Mouse (Mus musculus): ENCODE measurements around the gene 2200002D01Rik. TPM values are rescaled to one million over a fixed set of nuclear protein-coding genes. Genes with fewer than 3 reads are reported as not detected.

2200002D01Rik gene
- polyA plus RNA-seq, 1 experiment = 7.2 TPM

GRCm38 (mm10) chr7:29277510-29277909 lies 29.2 kb upstream of the 2200002D01Rik start:
- 65% methylated on average over 4 of the region's 4 CpGs for WGBS
- no peak for DNase-seq
- Histone ChIP-seq H3K36me3 (ENCODE audit: control insufficient read depth, insufficient read depth, low read length) (no peaks in the 10 kb centered on the region), H3K27me3 (replicated peaks; ENCODE audit: control insufficient read depth, insufficient read depth, low read length) (no peaks in the 10 kb centered on the region), H3K27ac (ENCODE audit: insufficient read depth, low read depth, low read length) (peak overlapping the region; percentile 75), H3K4me1 (ENCODE audit: control insufficient read depth, insufficient read depth, low read length) (peaks cover 32% of the 10 kb centered on the region), H3K4me3 (ENCODE audit: insufficient read depth, low read depth, low read length) (no peak overlapping the region)
- TF ChIP-seq POLR2A (IDR thresholded peaks at IDR 0.05; ENCODE audit: low read depth, low read length) = no peak
- TF ChIP-seq CTCF (conservative IDR thresholded peaks at IDR 0.05; ENCODE audit: insufficient read depth, insufficient read length, low read depth, low read length) = no peak

DNA sequence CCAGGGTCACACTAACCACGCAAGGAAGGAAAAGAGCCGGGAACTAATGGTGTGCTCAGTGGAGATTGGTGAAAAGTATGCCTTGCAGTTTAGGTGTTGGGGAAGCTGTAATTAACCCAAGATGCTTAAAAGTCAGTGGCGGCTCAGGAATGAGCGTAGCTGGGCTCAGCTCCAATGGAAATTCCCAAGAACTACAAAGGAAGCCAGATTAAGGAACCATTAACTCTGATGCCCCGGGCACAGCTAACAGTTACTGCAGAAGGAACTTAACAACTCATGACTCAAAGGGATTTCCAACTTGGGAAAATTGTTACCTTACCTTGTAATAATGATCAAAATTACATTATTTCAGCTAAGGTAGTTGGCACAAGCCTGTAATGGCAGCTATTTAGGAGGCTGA lies 28.4 kb upstream of the 2200002D01Rik start:
- peak; percentile 92 for DNase-seq
- H3K36me3 ChIP-seq (ENCODE audit: control insufficient read depth, insufficient read depth, low read length) = no peaks in the 10 kb centered on the region
- WGBS = 10% methylated on average over 5 of the region's 5 CpGs
- TF ChIP-seq POLR2A (IDR thresholded peaks at IDR 0.05; ENCODE audit: low read depth, low read length) = no peak
- no peak for TF ChIP-seq CTCF (conservative IDR thresholded peaks at IDR 0.05; ENCODE audit: insufficient read depth, insufficient read length, low read depth, low read length)
- H3K4me3 ChIP-seq (ENCODE audit: insufficient read depth, low read depth, low read length) = no peak overlapping the region
- H3K27ac ChIP-seq (ENCODE audit: insufficient read depth, low read depth, low read length) = peak overlapping the region; percentile 75
- no peaks in the 10 kb centered on the region for H3K27me3 ChIP-seq (replicated peaks; ENCODE audit: control insufficient read depth, insufficient read depth, low read length)
- peaks cover 32% of the 10 kb centered on the region for H3K4me1 ChIP-seq (ENCODE audit: control insufficient read depth, insufficient read depth, low read length)

DNA sequence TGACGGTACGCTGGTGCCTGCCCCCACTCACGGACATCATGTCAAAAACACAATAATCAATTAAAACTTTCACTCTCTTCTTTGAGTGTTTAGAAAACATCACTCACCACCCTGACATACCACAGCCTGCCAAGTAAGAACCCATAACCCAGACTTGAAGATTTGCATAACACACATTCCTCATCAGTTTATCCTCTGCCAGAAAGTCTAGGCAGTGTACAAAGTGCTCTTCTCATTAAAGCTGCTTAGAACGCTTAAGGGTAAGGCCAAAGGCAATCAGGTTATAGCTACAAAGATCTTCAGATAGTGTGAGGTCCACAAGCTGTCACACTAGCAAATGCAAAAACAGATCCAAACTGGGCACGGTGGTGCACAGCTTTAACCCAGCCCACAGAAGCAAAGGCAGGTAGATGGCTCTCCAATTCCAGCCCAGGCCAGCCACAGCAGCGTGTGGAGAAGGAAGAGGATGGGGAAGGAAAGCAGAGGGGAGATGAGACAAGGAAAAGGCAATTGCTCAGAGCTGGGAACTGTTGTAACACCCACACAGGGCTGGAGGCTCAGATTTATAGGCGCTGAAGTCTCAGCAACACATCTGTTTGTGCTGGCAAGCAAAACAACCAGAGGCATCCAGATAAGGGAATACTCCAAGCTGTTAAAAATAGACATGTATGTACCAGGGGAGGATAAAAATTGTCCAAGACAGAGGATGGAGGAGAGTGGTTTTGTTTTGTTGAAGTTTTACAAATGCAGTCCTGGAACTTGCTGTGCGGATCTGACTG lies 23.6 kb upstream of the 2200002D01Rik start:
- DNase-seq = peak; percentile 70
- Histone ChIP-seq H3K4me1 (ENCODE audit: control insufficient read depth, insufficient read depth, low read length) (peaks cover 33% of the 10 kb centered on the region), H3K36me3 (ENCODE audit: control insufficient read depth, insufficient read depth, low read length) (no peaks in the 10 kb centered on the region), H3K4me3 (ENCODE audit: insufficient read depth, low read depth, low read length) (no peak overlapping the region), H3K27me3 (replicated peaks; ENCODE audit: control insufficient read depth, insufficient read depth, low read length) (no peaks in the 10 kb centered on the region), H3K27ac (ENCODE audit: insufficient read depth, low read depth, low read length) (peak overlapping the region; percentile 66)
- no peak for TF ChIP-seq POLR2A (IDR thresholded peaks at IDR 0.05; ENCODE audit: low read depth, low read length)
- TF ChIP-seq CTCF (conservative IDR thresholded peaks at IDR 0.05; ENCODE audit: insufficient read depth, insufficient read length, low read depth, low read length) = no peak
- 38% methylated on average over 8 of the region's 8 CpGs for WGBS

DNA sequence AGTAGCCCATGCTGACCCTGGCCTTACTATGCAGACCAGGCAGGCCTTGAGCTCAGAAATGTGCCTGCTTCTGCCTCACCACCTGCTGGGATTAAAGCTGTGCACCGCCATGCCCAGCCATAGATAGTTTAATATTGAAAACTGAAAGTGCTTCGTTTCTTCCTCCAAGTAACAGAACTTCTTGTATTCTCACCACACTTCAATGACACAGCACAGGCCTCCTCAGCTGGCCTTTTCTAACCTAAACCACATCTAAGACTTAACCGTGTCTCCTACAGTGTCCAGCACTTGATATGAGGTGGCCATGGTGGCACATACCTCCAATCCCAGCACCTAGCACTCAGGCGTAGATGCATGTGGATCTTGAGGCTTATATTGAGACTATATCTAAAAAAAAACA lies 22.2 kb upstream of the 2200002D01Rik start:
- no peak for TF ChIP-seq CTCF (conservative IDR thresholded peaks at IDR 0.05; ENCODE audit: insufficient read depth, insufficient read length, low read depth, low read length)
- TF ChIP-seq POLR2A (IDR thresholded peaks at IDR 0.05; ENCODE audit: low read depth, low read length) = no peak
- no peaks in the 10 kb centered on the region for H3K36me3 ChIP-seq (ENCODE audit: control insufficient read depth, insufficient read depth, low read length)
- H3K4me3 ChIP-seq (ENCODE audit: insufficient read depth, low read depth, low read length) = no peak overlapping the region
- H3K4me1 ChIP-seq (ENCODE audit: control insufficient read depth, insufficient read depth, low read length) = peaks cover 34% of the 10 kb centered on the region
- H3K27me3 ChIP-seq (replicated peaks; ENCODE audit: control insufficient read depth, insufficient read depth, low read length) = no peaks in the 10 kb centered on the region
- no peak for DNase-seq
- WGBS = 80% methylated on average over 4 of the region's 4 CpGs
- H3K27ac ChIP-seq (ENCODE audit: insufficient read depth, low read depth, low read length) = peak overlapping the region; percentile 41; the same call in 1 of the 2 replicates

- Histone ChIP-seq H3K27ac (ENCODE audit: insufficient read depth, low read depth, low read length) (peak overlapping the region; percentile 40; the same call in 1 of the 2 replicates), H3K4me3 (ENCODE audit: insufficient read depth, low read depth, low read length) (no peak overlapping the region), H3K4me1 (ENCODE audit: control insufficient read depth, insufficient read depth, low read length) (peaks cover 56% of the 10 kb centered on the region), H3K36me3 (ENCODE audit: control insufficient read depth, insufficient read depth, low read length) (no peaks in the 10 kb centered on the region), H3K27me3 (replicated peaks; ENCODE audit: control insufficient read depth, insufficient read depth, low read length) (no peaks in the 10 kb centered on the region)
- peak; percentile 91 for DNase-seq
- TF ChIP-seq CTCF (conservative IDR thresholded peaks at IDR 0.05; ENCODE audit: insufficient read depth, insufficient read length, low read depth, low read length) (no peak), POLR2A (IDR thresholded peaks at IDR 0.05; ENCODE audit: low read depth, low read length) (no peak)
- WGBS = 38% methylated on average over 4 of the region's 4 CpGs
Observed at GRCm38 (mm10) chr7:29266931-29267330, 18.7 kb upstream of the 2200002D01Rik start.

DNA sequence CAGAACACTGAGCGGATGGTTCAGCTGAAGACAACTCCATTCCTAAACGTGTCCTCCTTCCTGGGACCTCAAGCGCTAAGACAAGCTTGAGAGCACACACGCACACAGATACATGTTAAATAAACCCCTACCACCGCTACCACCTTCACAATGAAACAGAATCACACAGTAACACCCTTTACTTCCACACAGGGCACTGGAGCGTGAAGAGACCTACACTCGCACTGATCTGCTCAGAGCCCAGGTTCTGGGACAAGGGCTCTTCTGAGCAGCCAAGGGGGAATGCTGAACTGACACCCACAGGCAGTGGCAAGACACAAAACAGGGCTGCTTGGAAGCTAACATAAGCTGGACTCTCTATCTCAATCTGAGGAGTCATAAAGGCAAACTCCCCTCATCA lies 17.4 kb upstream of the 2200002D01Rik start:
- TF ChIP-seq POLR2A (IDR thresholded peaks at IDR 0.05; ENCODE audit: low read depth, low read length) (no peak), CTCF (conservative IDR thresholded peaks at IDR 0.05; ENCODE audit: insufficient read depth, insufficient read length, low read depth, low read length) (no peak)

GRCm38 (mm10) chr7:29263831-29264230 lies 15.6 kb upstream of the 2200002D01Rik start:
- WGBS = 67% methylated on average over 3 of the region's 3 CpGs
- no peaks in the 10 kb centered on the region for H3K27me3 ChIP-seq (replicated peaks; ENCODE audit: control insufficient read depth, insufficient read depth, low read length)
- peak; percentile 26 for DNase-seq
- H3K4me3 ChIP-seq (ENCODE audit: insufficient read depth, low read depth, low read length) = no peak overlapping the region
- TF ChIP-seq CTCF (conservative IDR thresholded peaks at IDR 0.05; ENCODE audit: insufficient read depth, insufficient read length, low read depth, low read length) (no peak), POLR2A (IDR thresholded peaks at IDR 0.05; ENCODE audit: low read depth, low read length) (no peak)
- H3K4me1 ChIP-seq (ENCODE audit: control insufficient read depth, insufficient read depth, low read length) = peaks cover 44% of the 10 kb centered on the region
- peak overlapping the region; percentile 69; the same call in 1 of the 2 replicates for H3K27ac ChIP-seq (ENCODE audit: insufficient read depth, low read depth, low read length)
- H3K36me3 ChIP-seq (ENCODE audit: control insufficient read depth, insufficient read depth, low read length) = no peaks in the 10 kb centered on the region

More for the DNA sequence above, 17.4 kb upstream of the 2200002D01Rik start:
- Histone ChIP-seq H3K36me3 (ENCODE audit: control insufficient read depth, insufficient read depth, low read length) (no peaks in the 10 kb centered on the region), H3K4me1 (ENCODE audit: control insufficient read depth, insufficient read depth, low read length) (peaks cover 50% of the 10 kb centered on the region), H3K4me3 (ENCODE audit: insufficient read depth, low read depth, low read length) (no peak overlapping the region), H3K27me3 (replicated peaks; ENCODE audit: control insufficient read depth, insufficient read depth, low read length) (no peaks in the 10 kb centered on the region), H3K27ac (ENCODE audit: insufficient read depth, low read depth, low read length) (peak overlapping the region; percentile 72)
- DNase-seq = peak; percentile 33
- 47% methylated on average over 7 of the region's 7 CpGs for WGBS
